ENCODE assay signal across 11 mouse cellular contexts in the genomic region with DNA sequence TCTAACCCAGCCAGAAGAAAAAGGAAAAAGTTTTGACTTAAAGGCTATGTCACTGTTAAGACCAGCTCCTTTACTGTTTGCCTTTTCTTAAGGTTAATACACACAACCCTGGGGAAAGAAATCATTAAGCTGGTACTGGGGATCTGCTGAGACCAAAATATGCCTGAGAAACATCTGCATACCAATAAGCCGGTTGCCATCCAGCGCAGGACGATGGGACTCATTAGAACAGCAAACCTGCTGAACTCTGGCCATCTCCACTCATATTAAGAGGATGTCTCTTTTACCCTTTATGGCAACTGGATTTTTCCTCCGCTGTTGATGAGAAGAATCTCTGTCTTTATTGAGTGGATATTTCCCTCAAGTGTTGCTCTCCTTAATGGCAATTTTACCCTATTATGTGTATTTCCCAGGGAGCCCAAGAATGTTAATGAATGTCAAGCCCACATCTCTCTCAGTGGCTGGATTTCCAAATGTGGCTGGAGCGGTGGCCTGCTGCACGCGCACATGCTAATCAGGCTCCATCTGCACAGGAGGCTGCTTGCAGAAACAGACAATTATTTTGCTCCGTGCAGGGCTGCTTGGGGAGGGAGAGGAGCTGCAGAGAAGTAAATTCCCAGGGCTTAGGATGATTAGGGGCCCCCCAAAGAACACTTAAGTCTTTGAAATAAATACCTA.
DNase-seq lines count a peak whose midpoint lies in the region; ATAC-seq lines count a peak whose summit lies in the region.
"Had no signal": no experiment of that assay in that cellular context is flagged by ENCODE, and none has a peak within 500 bp of the region (broad histone marks: within the 10 kb centered on the region; RNA-seq: fewer than 3 reads in every experiment).

No protein-coding gene starts in this region.

- H3K9ac ChIP-seq in kidney, embryonic 16.5 days (replicated peaks; ENCODE audit: low read length), result no peak overlapping the region; the same call in 1 of the 2 replicates
- H3K9ac ChIP-seq in forebrain, embryonic 14.5 days (ENCODE audit: low read length), result peak overlapping the region; percentile 29; the same call in 1 of the 2 replicates
- no peak overlapping the region for H3K9ac ChIP-seq in limb, embryonic 11.5 days (ENCODE audit: low read length)
- no peak overlapping the region for H3K9ac ChIP-seq in neural tube, embryonic 15.5 days (replicated peaks)

- peaks cover 17% of the 10 kb centered on the region for H3K4me1 ChIP-seq in kidney, embryonic 16.5 days (ENCODE audit: insufficient read depth, low read length)
- H3K4me1 ChIP-seq in forebrain, embryonic 14.5 days (ENCODE audit: control insufficient read depth, insufficient read depth, low read length), result peaks cover 31% of the 10 kb centered on the region
- H3K4me1 ChIP-seq in limb, embryonic 11.5 days (ENCODE audit: control insufficient read depth, insufficient read depth, low read length), result peaks cover 19% of the 10 kb centered on the region
- peaks cover 12% of the 10 kb centered on the region for H3K4me1 ChIP-seq in neural tube, embryonic 15.5 days
- H3K4me1 ChIP-seq in heart, embryonic 10.5 days, result peaks cover 5% of the 10 kb centered on the region; the same call in 1 of the 2 replicates

- H3K4me2 ChIP-seq in kidney, embryonic 16.5 days (replicated peaks; ENCODE audit: low read depth, low read length), result no peak overlapping the region
- H3K4me2 ChIP-seq in forebrain, embryonic 14.5 days (ENCODE audit: low read length), result peak overlapping the region; percentile 23
- H3K4me2 ChIP-seq in limb, embryonic 11.5 days (ENCODE audit: low read depth, severe bottlenecking), result no peak overlapping the region
- H3K4me2 ChIP-seq in neural tube, embryonic 15.5 days, result no peak overlapping the region; the same call in none of the 2 replicates

- H3K27me3 ChIP-seq in kidney, embryonic 16.5 days (ENCODE audit: insufficient read depth, low read length), result no peaks in the 10 kb centered on the region
- H3K27me3 ChIP-seq in forebrain, embryonic 14.5 days (replicated peaks; ENCODE audit: control insufficient read depth, insufficient read depth, low read length), result no peaks in the 10 kb centered on the region
- H3K27me3 ChIP-seq in limb, embryonic 11.5 days (ENCODE audit: control insufficient read depth, insufficient read depth, low read length), result no peaks in the 10 kb centered on the region
- H3K27me3 ChIP-seq in neural tube, embryonic 15.5 days (replicated peaks), result no peaks in the 10 kb centered on the region
- no peaks in the 10 kb centered on the region for H3K27me3 ChIP-seq in heart, embryonic 10.5 days (ENCODE audit: insufficient read depth, poor library complexity, severe bottlenecking)

- no peaks in the 10 kb centered on the region for H3K36me3 ChIP-seq in kidney, embryonic 16.5 days (ENCODE audit: insufficient read depth, low read length)
- no peaks in the 10 kb centered on the region for H3K36me3 ChIP-seq in forebrain, embryonic 14.5 days (ENCODE audit: control insufficient read depth, insufficient read depth, low read length)
- H3K36me3 ChIP-seq in limb, embryonic 11.5 days (ENCODE audit: control insufficient read depth, insufficient read depth, low read length), result no peaks in the 10 kb centered on the region
- H3K36me3 ChIP-seq in neural tube, embryonic 15.5 days, result no peaks in the 10 kb centered on the region
- H3K36me3 ChIP-seq in heart, embryonic 10.5 days, result no peaks in the 10 kb centered on the region

- 0 out of 2 replicates have a peak overlapping the region, but pooled peaks have one; percentile 29 for H3K27ac ChIP-seq in kidney, embryonic 16.5 days (ENCODE audit: low read length)
- peak overlapping the region; percentile 58; the same call in 1 of the 2 replicates for H3K27ac ChIP-seq in forebrain, embryonic 14.5 days (ENCODE audit: low read depth, low read length)
- peak overlapping the region; percentile 43; the same call in 1 of the 2 replicates for H3K27ac ChIP-seq in limb, embryonic 11.5 days (replicated peaks; ENCODE audit: low read depth, low read length)
- H3K27ac ChIP-seq in neural tube, embryonic 15.5 days (replicated peaks), result no peak overlapping the region
- H3K27ac ChIP-seq in heart, embryonic 10.5 days, result no peak overlapping the region
- H3K27ac ChIP-seq: heart, adult 2 months had no signal

- ATAC-seq in kidney, embryonic 16.5 days (ENCODE audit: low FRiP score, low TSS enrichment), result peak; percentile 49; the same call in 1 of the 2 replicates
- ATAC-seq in forebrain, embryonic 14.5 days, result peak; percentile 90
- peak; percentile 54; the same call in 1 of the 2 replicates for ATAC-seq in limb, embryonic 11.5 days (ENCODE audit: insufficient number of reproducible peaks, low FRiP score, low TSS enrichment, low read depth)
- peak; percentile 70 for ATAC-seq in neural tube, embryonic 15.5 days (ENCODE audit: low FRiP score)

- H3K4me3 ChIP-seq in kidney, embryonic 16.5 days (ENCODE audit: low read length), result no peak overlapping the region
- H3K4me3 ChIP-seq in forebrain, embryonic 14.5 days (ENCODE audit: low read depth, low read length), result no peak overlapping the region
- no peak overlapping the region for H3K4me3 ChIP-seq in limb, embryonic 11.5 days (ENCODE audit: low read depth, low read length)
- no peak overlapping the region for H3K4me3 ChIP-seq in neural tube, embryonic 15.5 days (replicated peaks)
- no peak overlapping the region for H3K4me3 ChIP-seq in heart, embryonic 10.5 days
- H3K4me3 ChIP-seq: heart, adult 2 months; myocyte had no signal

- WGBS in kidney, embryonic 16.5 days, result 49% methylated on average over 8 of the region's 8 CpGs
- 3% methylated on average over 8 of the region's 8 CpGs for WGBS in forebrain, embryonic 14.5 days
- 23% methylated on average over 8 of the region's 8 CpGs for WGBS in limb, embryonic 11.5 days
- WGBS in neural tube, embryonic 15.5 days, result 16% methylated on average over 8 of the region's 8 CpGs
- WGBS in heart, embryonic 10.5 days, result 57% methylated on average over 8 of the region's 8 CpGs

- no peaks in the 10 kb centered on the region for H3K9me3 ChIP-seq in kidney, embryonic 16.5 days (ENCODE audit: low read length)
- H3K9me3 ChIP-seq in forebrain, embryonic 14.5 days (replicated peaks; ENCODE audit: control insufficient read depth, low read length), result no peaks in the 10 kb centered on the region
- no peaks in the 10 kb centered on the region for H3K9me3 ChIP-seq in limb, embryonic 11.5 days (ENCODE audit: control insufficient read depth, low read length)
- no peaks in the 10 kb centered on the region for H3K9me3 ChIP-seq in neural tube, embryonic 15.5 days (replicated peaks)
- no peaks in the 10 kb centered on the region for H3K9me3 ChIP-seq in heart, embryonic 10.5 days

- no peak for DNase-seq in kidney, postnatal 10 days
- DNase-seq in forebrain, embryonic 14.5 days (ENCODE audit: low spot score), result peak; percentile 87
- DNase-seq in limb, embryonic 11.5 days (ENCODE audit: low spot score), result peak; percentile 56
- DNase-seq in spleen, adult 12 weeks (ENCODE audit: low spot score), result no peak
- DNase-seq in heart, embryonic 10.5 days (ENCODE audit: low spot score), result no peak
- DNase-seq in spleen, adult 18-20 months, result no peak
- DNase-seq: heart, adult 2 months; kidney, adult 9 months had no signal

Comparison
In these comparisons a context has a peak if more than half of its experiments do, and no peak if none do; other contexts are left out.
1. H3K27ac ChIP-seq: peak in kidney, embryonic 16.5 days (single experiment), forebrain, embryonic 14.5 days (single experiment) and limb, embryonic 11.5 days (single experiment); none in neural tube, embryonic 15.5 days (single experiment) and heart, embryonic 10.5 days (single experiment).
2. DNase-seq: peak in forebrain, embryonic 14.5 days (single experiment) and limb, embryonic 11.5 days (single experiment); none in kidney, postnatal 10 days (single experiment), spleen, adult 12 weeks (single experiment), heart, embryonic 10.5 days (single experiment) and spleen, adult 18-20 months (0 of 2).
3. Peak in every context shown above with its lines, with median percentiles within 50 percentile points of each other: ATAC-seq.